18 mouse cellular contexts compared by ENCODE assay signal in the genomic region with DNA sequence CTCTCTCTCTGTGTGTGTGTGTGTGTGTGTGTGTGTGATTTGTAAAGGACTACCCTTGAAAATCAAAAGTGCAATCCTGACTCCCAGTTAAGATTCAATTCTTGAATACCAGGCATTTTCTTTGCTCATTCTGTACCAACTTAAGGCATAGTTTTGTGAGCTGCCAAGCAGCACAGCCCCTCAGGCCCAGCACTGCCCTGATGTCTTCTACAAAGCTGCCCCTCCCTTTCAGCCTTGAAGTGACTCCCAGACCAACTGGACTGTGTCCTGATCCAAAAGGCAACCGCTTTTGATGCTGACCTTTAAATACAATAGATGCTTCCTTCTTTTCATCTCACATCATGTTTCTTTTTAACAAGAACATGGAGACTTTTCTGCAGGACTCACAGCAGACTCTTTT.
"Had no signal": no experiment of that assay in that cellular context is flagged by ENCODE, and none has a peak within 500 bp of the region (broad histone marks: within the 10 kb centered on the region; RNA-seq: fewer than 3 reads in every experiment).

No protein-coding gene starts in this region.

- H3K4me2 ChIP-seq: liver, embryonic 13.5 days; lung, embryonic 15.5 days; midbrain, embryonic 12.5 days; midbrain, embryonic 15.5 days; neural tube, embryonic 13.5 days; stomach, embryonic 15.5 days had no signal

- H3K4me3 ChIP-seq: left cerebral cortex, adult 2 months; liver, embryonic 13.5 days; lung, embryonic 15.5 days; midbrain, embryonic 12.5 days; midbrain, embryonic 15.5 days; myocyte; neural tube, embryonic 13.5 days; stomach, embryonic 15.5 days had no signal

- H3K27ac ChIP-seq: left cerebral cortex, adult 2 months; liver, embryonic 13.5 days; lung, embryonic 15.5 days; midbrain, embryonic 12.5 days; midbrain, embryonic 15.5 days; neural tube, embryonic 13.5 days; stomach, embryonic 15.5 days had no signal

- H3K27me3 ChIP-seq: liver, embryonic 13.5 days; lung, embryonic 15.5 days; midbrain, embryonic 12.5 days; midbrain, embryonic 15.5 days; neural tube, embryonic 13.5 days; stomach, embryonic 15.5 days had no signal

- H3K9ac ChIP-seq: liver, embryonic 13.5 days; lung, embryonic 15.5 days; midbrain, embryonic 12.5 days; midbrain, embryonic 15.5 days; neural tube, embryonic 13.5 days; stomach, embryonic 15.5 days had no signal

- DNase-seq: kidney, adult 18-20 months; kidney, adult 9 months; kidney, postnatal 14 days; kidney, postnatal 4 days; layer of hippocampus, adult 9-11 months; layer of hippocampus, postnatal 36 days; liver, embryonic 13.5 days; retina, postnatal 1 day; right cerebral cortex, postnatal 25 days; spleen, adult 18-20 months; thymus, postnatal 25 days had no signal

- H3K4me1 ChIP-seq: liver, embryonic 13.5 days; stomach, embryonic 15.5 days had no signal

- H3K36me3 ChIP-seq: liver, embryonic 13.5 days; lung, embryonic 15.5 days; midbrain, embryonic 12.5 days; midbrain, embryonic 15.5 days; neural tube, embryonic 13.5 days; stomach, embryonic 15.5 days had no signal

- H3K9me3 ChIP-seq: liver, embryonic 13.5 days; lung, embryonic 15.5 days; midbrain, embryonic 15.5 days; neural tube, embryonic 13.5 days; stomach, embryonic 15.5 days had no signal
